In genomic region chr13:114832761-114833160, GRCm38 (mm10) we compare ENCODE assay signal across 1 mouse cellular context.
TF ChIP-seq lines count a peak whose summit lies in the region.

No protein-coding gene starts in this region.

TF ChIP-seq in CH12.LX, 34 proteins besides CTCF, POLR2A, EP300 and RAD21 (continued from another document):
- no peak for TF ChIP-seq HCFC1 (IDR thresholded peaks at IDR 0.05; ENCODE audit: low read depth, low read length)
- peak; percentile 70 for TF ChIP-seq ETS1 (conservative IDR thresholded peaks at IDR 0.05; ENCODE audit: low read depth, low read length)
- no peak for TF ChIP-seq ZNF384 (IDR thresholded peaks at IDR 0.05; ENCODE audit: low read depth, low read length)
- TF ChIP-seq E2F4 (IDR thresholded peaks at IDR 0.05; ENCODE audit: insufficient replicate concordance, low read depth, low read length): no peak
- TF ChIP-seq SMC3 (IDR thresholded peaks at IDR 0.05; ENCODE audit: low read depth, low read length): peak; percentile 6; the same call in 1 of the 2 replicates
- 0 out of 2 replicates have a peak, but pooled peaks have one; percentile 36 for TF ChIP-seq TCF12 (IDR thresholded peaks at IDR 0.05; ENCODE audit: low read depth, low read length)
- no peak for TF ChIP-seq SIN3A (IDR thresholded peaks at IDR 0.05; ENCODE audit: low read length)
- TF ChIP-seq ZC3H11A (IDR thresholded peaks at IDR 0.05; ENCODE audit: low read depth, low read length): no peak
- no peak for TF ChIP-seq UBTF (IDR thresholded peaks at IDR 0.05; ENCODE audit: low read depth, low read length)
- TF ChIP-seq CHD2 (IDR thresholded peaks at IDR 0.05; ENCODE audit: low read length): peak; percentile 55; the same call in 1 of the 2 replicates
TF ChIP-seq in CH12.LX: peak in this region for 7.
